Mouse (Mus musculus): ENCODE measurements at regions not wholly inside any gene's neighbourhood (a gene's known extent, or its start where the extent isn't known, plus 50 kb on each side); places are given as distances from the start of the nearest gene placed in this dataset.

DNA sequence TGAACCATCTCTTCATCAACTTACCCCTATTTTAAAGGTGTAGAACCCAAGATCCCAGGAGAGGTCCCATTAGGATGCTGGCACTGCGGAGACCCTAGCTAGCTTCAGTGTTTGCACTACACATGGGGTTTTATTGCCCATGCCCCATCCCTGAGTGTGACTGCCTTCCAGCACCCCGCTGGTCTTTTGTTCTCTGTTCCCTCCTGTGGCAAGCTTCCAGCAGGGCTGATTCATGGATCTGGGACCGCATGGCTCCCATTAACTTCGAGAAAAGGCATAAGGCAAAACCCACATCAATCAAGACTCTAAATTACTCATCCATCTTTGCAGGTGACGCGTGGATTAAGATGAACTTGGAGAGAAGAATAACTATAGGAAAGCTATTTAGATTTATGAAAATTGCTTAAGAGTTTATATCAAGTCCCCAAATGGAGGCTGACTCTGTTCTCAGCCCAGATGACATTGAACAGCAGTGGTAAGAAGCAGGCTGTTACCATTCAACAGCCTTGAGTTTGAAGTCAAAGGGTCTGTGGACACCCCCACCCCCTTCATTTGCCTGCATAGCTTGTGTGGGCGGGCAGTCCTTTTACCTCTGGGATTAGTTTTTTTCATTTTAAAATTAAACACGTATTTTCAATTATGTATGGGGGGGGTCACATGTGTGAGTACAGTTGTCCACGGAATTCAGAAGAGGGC is 141.7 kb upstream of the Zfp618 start:
- TF ChIP-seq CTCF (IDR thresholded peaks at IDR 0.05) (no peak), EP300 (IDR thresholded peaks at IDR 0.05) (no peak)

All from lung, postnatal 0 days (tissue).